Mouse (Mus musculus) activated CD4-positive, CD25-positive, alpha-beta regulatory T cell, adult 9 weeks (primary cell): ENCODE results near the gene Eif2b5. TPM values are rescaled to one million over a fixed set of nuclear protein-coding genes. Genes with fewer than 3 reads are reported as not detected.

Experiments used
- polyA plus RNA-seq: library from polyadenylated mRNA; unstranded; fragments of 100-300 nt; shearing (Covaris generic); gene quantifications from one replicate; pipeline ENCODE4 v1.2.1, GENCODE M21; 2017

The Eif2b5 gene
- 21.8 TPM for polyA plus RNA-seq

GRCm38 (mm10) chr16:20498677-20499475, at the start of gene Eif2b5:
Eif2b5 (plus strand) TSS chr16:20498817.

DNA sequence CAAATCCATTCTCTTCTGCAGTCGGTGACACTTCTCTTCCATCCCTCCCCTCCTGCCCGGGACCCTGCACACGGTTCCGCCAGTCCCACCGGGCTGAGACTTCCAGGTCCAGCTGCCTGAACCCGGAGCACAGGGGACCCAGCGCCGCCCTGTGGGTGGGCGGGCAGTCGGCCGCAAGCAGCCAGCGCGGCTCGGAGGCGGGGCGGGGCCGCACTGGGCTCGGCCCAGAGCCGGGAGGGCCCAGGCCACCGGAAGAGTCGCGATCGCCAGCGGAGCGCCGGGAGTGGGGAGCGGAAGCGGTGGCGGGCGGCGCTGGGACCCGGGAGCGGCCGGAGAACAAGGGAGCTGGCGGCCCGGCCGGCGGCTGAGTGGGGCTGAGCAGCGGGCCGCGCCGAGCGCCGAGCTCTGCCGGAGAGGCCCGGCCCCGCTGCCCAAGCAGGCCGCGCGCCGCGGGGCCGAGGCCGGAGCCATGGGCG, 18.1 kb downstream of the Eif2b5 start, which contains the start of gene Dvl3:
Dvl3 (plus strand) TSS at position 257 of the 476 bp plus-strand sequence.

DNA sequence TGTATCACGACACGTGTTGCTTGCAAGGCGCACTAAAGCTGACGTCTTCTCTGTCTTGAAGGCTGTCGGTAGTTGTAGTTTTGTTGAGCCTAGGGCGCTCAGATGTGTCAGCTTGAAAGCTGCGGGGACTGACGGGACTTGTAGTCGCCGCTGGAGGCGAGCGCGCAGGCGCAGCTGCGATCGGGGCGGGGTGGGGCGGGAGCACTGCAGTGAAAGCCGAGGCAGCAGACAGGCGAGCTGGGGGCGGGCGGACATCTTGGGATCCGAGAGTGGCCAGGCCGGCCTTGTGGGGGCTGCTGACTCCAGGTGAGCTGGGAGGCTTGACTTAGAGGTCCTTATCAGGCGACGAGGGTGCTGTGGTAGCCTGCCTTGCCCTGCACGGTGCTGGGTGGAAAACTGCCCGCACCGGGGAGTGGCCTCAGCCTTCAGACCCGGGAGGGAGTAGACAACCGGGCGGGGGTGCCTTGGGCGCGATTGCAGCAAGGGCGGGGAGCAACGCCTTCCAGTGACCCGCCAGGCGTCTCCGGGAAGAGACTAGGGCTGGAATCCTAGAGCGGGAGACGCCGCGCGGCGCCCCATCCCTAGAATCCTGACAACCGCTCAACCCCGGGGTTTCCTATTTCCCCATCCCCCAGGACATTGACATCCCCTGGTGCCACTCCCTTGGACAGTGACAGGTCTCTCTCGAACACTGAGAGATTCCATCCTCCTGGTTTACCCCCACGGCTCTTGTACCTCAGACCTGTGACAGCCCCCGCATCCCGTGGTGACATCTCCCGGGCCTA, 36.9 kb downstream of the Eif2b5 start, which contains the start of gene Ap2m1:
Ap2m1 (plus strand) TSS at position 183 of the 785 bp plus-strand sequence.

DNA sequence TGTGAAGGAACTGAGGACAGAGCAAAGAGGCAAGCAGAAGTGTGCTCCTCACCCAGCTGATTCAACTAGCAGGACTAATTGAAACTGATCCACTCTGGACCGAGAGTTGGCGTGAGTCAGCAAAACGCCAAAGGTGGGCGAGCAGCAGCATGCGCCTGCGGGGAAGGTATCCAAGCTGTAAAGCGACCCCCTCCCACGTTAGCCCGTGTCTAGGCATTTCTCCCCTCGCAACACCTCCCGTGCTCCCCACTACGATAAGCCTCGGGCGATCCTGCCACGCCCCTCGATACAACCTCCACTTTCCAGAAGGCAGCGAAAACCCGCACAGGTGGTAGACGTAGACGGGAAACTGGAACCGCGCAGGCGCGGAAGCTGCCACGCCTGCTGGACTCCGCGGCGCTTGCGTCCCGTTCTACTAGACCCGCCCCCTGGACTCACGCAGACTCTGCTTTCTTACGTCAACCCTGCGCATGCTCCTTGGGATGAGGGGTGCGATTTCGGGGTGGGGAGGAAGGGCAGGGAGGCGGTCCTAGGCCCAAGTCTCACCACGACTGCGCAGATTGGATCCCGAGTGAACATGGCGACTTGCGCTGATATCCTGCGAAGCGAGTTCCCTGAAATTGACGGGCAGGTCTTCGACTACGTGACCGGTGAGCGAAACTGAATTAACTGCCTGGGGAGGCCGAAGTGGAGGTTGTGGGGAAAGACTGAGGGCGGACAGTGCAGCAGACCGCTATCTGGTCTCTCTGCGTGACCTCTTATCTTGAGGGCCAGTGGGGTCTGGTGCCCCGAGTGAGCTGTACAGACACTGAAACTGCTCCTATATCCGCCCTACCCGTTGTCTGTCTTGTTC, 49.7 kb downstream of the Eif2b5 start, which contains the start of gene Abcf3:
Abcf3 (plus strand) TSS at position 482 of the 853 bp plus-strand sequence.

Other genes starting within 250 kb of the Eif2b5 start
- gene Parl, start 196.4 kb upstream of the Eif2b5 start, polyA plus RNA-seq: 85.9 TPM
- gene Cyp2ab1, start 173.4 kb upstream of the Eif2b5 start, polyA plus RNA-seq: not detected
- 46.7 TPM for gene Abcc5, start 72.4 kb upstream of the Eif2b5 start, polyA plus RNA-seq
- 5.9 TPM for gene Dvl3, start 18.2 kb downstream of the Eif2b5 start, polyA plus RNA-seq
- 454 TPM for gene Ap2m1, start 36.7 kb downstream of the Eif2b5 start, polyA plus RNA-seq
- gene Abcf3, start 49.8 kb downstream of the Eif2b5 start, polyA plus RNA-seq: 95.9 TPM
- gene Vwa5b2, start 90.7 kb downstream of the Eif2b5 start, polyA plus RNA-seq: not detected
- 23.0 TPM for gene Eef1akmt4, start 112.8 kb downstream of the Eif2b5 start, polyA plus RNA-seq
- gene Gm49333, start 112.8 kb downstream of the Eif2b5 start, polyA plus RNA-seq: not detected
- 45.0 TPM for gene Alg3, start 112.9 kb downstream of the Eif2b5 start, polyA plus RNA-seq
- not detected for gene Camk2n2, start 122.5 kb downstream of the Eif2b5 start, polyA plus RNA-seq
- gene Ece2, start 131.0 kb downstream of the Eif2b5 start, polyA plus RNA-seq: not detected
- 280 TPM for gene Psmd2, start 152.8 kb downstream of the Eif2b5 start, polyA plus RNA-seq
- 151 TPM for gene Eif4g1, start 169.5 kb downstream of the Eif2b5 start, polyA plus RNA-seq
- 1.1 TPM for gene Fam131a, start 194.4 kb downstream of the Eif2b5 start, polyA plus RNA-seq
- 65.8 TPM for gene Polr2h, start 218.8 kb downstream of the Eif2b5 start, polyA plus RNA-seq
- gene Clcn2, start 218.9 kb downstream of the Eif2b5 start, polyA plus RNA-seq: 0.86 TPM
- not detected for gene Chrd, start 234.3 kb downstream of the Eif2b5 start, polyA plus RNA-seq
- not detected for gene Thpo, start 235.7 kb downstream of the Eif2b5 start, polyA plus RNA-seq